8 mouse cellular contexts compared by ENCODE assay signal in genomic region chr9:96669877-96670276, GRCm38 (mm10). TPM values are rescaled to one million over a fixed set of nuclear protein-coding genes. Genes with fewer than 3 reads are reported as not detected.
DNase-seq lines count a peak whose midpoint lies in the region; ATAC-seq and TF ChIP-seq lines count a peak whose summit lies in the region.

No protein-coding gene starts in this region.

- peak; percentile 98 for DNase-seq in ZHBTc4 (ENCODE audit: low read depth, low spot score)
- peak; percentile 95 for DNase-seq in gastrocnemius, adult 2 months
- DNase-seq in hindbrain, postnatal 0 days (ENCODE audit: low spot score), result peak; percentile 98
- peak; percentile 94 to 95 for DNase-seq in left cerebral cortex, adult 2 months (ENCODE audit: extremely low spot score in 1 of 2, low spot score in 2 of 2)
- peak; percentile 97 to 98 for DNase-seq in right cerebral cortex, adult 2 months (ENCODE audit: low spot score in 2 of 2)
- DNase-seq in urinary bladder, postnatal 14 days (ENCODE audit: low spot score), result peak; percentile 96

- H3K27me3 ChIP-seq in hindbrain, postnatal 0 days (ENCODE audit: insufficient read depth, low read length), result no peaks in the 10 kb centered on the region

- H3K36me3 ChIP-seq in hindbrain, postnatal 0 days (ENCODE audit: insufficient read depth, low read length), result no peaks in the 10 kb centered on the region

- peak overlapping the region; percentile 41; the same call in 1 of the 2 replicates for H3K9ac ChIP-seq in hindbrain, postnatal 0 days (replicated peaks; ENCODE audit: low read length)

- H3K4me1 ChIP-seq in hindbrain, postnatal 0 days (ENCODE audit: insufficient read depth, low read length), result no peaks in the 10 kb centered on the region

- peak; percentile 100 for ATAC-seq in common myeloid progenitor, adult 5-6 weeks (replicated peaks; ENCODE audit: low read depth, poor library complexity, severe bottlenecking)
- ATAC-seq in hindbrain, postnatal 0 days, result peak; percentile 100
- peak; percentile 100 for ATAC-seq in megakaryocyte, adult 5-6 weeks (ENCODE audit: poor library complexity, severe bottlenecking)

- intact Hi-C loops in gastrocnemius, adult 2 months (cut with DNase I), result loop anchor here (2.0 to 5.0 kb wide), 2 partner anchors 98 to 149 kb away; no protein-coding TSS in a partner anchor
- intact Hi-C loops in left cerebral cortex, adult 2 months (cut with DNase I), result loop anchor here (1.0 to 5.0 kb wide), 5 partner anchors 39 to 202 kb away; partner anchors contain the start of gene Rasa2

- 1% methylated on average over 15 of the region's 15 CpGs for WGBS in hindbrain, postnatal 0 days

- no peaks in the 10 kb centered on the region for H3K9me3 ChIP-seq in hindbrain, postnatal 0 days (ENCODE audit: low read length)

- peak overlapping the region; percentile 72 for H3K4me3 ChIP-seq in gastrocnemius, adult 2 months
- peak overlapping the region; percentile 27 for H3K4me3 ChIP-seq in hindbrain, postnatal 0 days (ENCODE audit: low read length)
- H3K4me3 ChIP-seq in left cerebral cortex, adult 2 months, result peak overlapping the region; percentile 33

- H3K4me2 ChIP-seq in hindbrain, postnatal 0 days (ENCODE audit: low read depth, low read length), result peak overlapping the region; percentile 63

- peak overlapping the region; percentile 85 for H3K27ac ChIP-seq in gastrocnemius, adult 2 months
- H3K27ac ChIP-seq in hindbrain, postnatal 0 days, result peak overlapping the region; percentile 83
- H3K27ac ChIP-seq in left cerebral cortex, adult 2 months, result peak overlapping the region; percentile 84

- peak; percentile 94; the same call in 1 of the 2 replicates for TF ChIP-seq CTCF in gastrocnemius, adult 2 months (IDR thresholded peaks at IDR 0.05)
- TF ChIP-seq CTCF in hindbrain, postnatal 0 days (IDR thresholded peaks at IDR 0.05; ENCODE audit: low read depth), result peak; percentile 89
- TF ChIP-seq CTCF in left cerebral cortex, adult 2 months (IDR thresholded peaks at IDR 0.05), result peak; percentile 83

RNA-seq across cellular contexts. Expression of gene Rasa2, which starts 38.5 kb away (rescaled TPM):
- total RNA-seq in common myeloid progenitor, adult 5-6 weeks (2017), result 5.5 and 11.3 TPM in 2 replicates
- 1 to 10 TPM; 3.2 to 3.6 TPM for total RNA-seq in gastrocnemius, adult 2 months (2021)
- 12.0 and 13.2 TPM in 2 replicates for total RNA-seq in hindbrain, postnatal 0 days (2014; rRNA removed)
- polyA plus RNA-seq in hindbrain, postnatal 0 days (2015; fragmentation: Nextera tagmentation; extraction: Ambion mirVana), result 12.9 and 16.5 TPM in 2 replicates
- 10 to 100 TPM; 40.5 to 43.9 TPM for total RNA-seq in left cerebral cortex, adult 2 months (2021)
- total RNA-seq in megakaryocyte, adult 5-6 weeks (2015), result 14.5 and 16.9 TPM in 2 replicates
- 12.2 and 15.2 TPM in 2 replicates for total RNA-seq in megakaryocyte, adult 5-6 weeks (2017)

Comparison
In these comparisons a context has a peak if more than half of its experiments do, and no peak if none do; other contexts are left out.
1. Peak in every context shown above with its lines: DNase-seq, ATAC-seq, H3K4me3 ChIP-seq and H3K27ac ChIP-seq.